Mouse (Mus musculus) bone marrow macrophage, adult 2 months (primary cell): ENCODE data around the gene Mgea5. TPM values are rescaled to one million over a fixed set of nuclear protein-coding genes. Genes with fewer than 3 reads are reported as not detected.

Experiments
- H3K27ac ChIP-seq: 2 replicates; pipeline ENCODE4 v1.5.1; 2012; ENCODE audit warnings: low read depth, low read length; ENCODE audit not compliant: insufficient read depth
- H3K4me1 ChIP-seq: 2 replicates; pipeline ENCODE4 v1.6.1; 2012; ENCODE audit warnings: low read length; ENCODE audit not compliant: control insufficient read depth, insufficient read depth
- H3K4me3 ChIP-seq: 2 replicates; pipeline ENCODE4 v1.5.1; 2012; ENCODE audit warnings: mild to moderate bottlenecking, low read length, moderate library complexity; ENCODE audit not compliant: insufficient read depth
- CTCF ChIP-seq: IDR thresholded peaks from 2 replicates; pipeline ENCODE4 v1.5.1; 2012; ENCODE audit warnings: low read depth, mild to moderate bottlenecking, low read length, moderate library complexity
- POLR2A ChIP-seq: IDR thresholded peaks from 2 replicates; pipeline ENCODE4 v1.6.1; 2012; ENCODE audit warnings: mild to moderate bottlenecking, low read depth, low read length, borderline replicate concordance
- polyA plus RNA-seq: library from polyadenylated mRNA; stranded (reverse); fragments of >200 nt; gene quantifications from 2 replicates; pipeline ENCODE4 v1.2.4, GENCODE M21; 2012; ENCODE audit not compliant: missing spikeins, insufficient read depth, insufficient read length

Gene Mgea5
- polyA plus RNA-seq, 1 experiment, result 84.9 TPM

DNA sequence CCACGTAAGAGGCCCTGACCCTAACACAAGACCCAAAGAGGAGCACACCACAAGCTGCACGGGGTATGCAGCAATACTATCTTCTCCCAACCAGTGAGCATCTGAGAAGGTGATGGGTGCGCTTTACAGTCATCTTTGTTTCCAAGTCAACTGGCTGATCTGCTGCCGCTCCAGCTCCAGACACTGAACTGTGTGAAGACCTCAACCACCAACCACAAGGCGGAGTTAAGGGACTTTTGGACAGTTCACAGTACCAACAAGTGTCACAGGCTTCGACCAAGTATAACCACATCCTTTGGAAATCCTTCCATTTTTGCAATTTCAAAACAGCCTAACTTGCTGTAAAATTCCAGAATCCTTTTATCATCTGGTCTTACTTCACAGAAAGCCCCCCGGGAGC lies 31.8 kb downstream of the Mgea5 start:
- H3K27ac ChIP-seq, result no peak overlapping the region
- no peak for TF ChIP-seq POLR2A
- TF ChIP-seq CTCF, result no peak
- H3K4me3 ChIP-seq, result no peak overlapping the region
- H3K4me1 ChIP-seq, result no peaks in the 10 kb centered on the region

DNA sequence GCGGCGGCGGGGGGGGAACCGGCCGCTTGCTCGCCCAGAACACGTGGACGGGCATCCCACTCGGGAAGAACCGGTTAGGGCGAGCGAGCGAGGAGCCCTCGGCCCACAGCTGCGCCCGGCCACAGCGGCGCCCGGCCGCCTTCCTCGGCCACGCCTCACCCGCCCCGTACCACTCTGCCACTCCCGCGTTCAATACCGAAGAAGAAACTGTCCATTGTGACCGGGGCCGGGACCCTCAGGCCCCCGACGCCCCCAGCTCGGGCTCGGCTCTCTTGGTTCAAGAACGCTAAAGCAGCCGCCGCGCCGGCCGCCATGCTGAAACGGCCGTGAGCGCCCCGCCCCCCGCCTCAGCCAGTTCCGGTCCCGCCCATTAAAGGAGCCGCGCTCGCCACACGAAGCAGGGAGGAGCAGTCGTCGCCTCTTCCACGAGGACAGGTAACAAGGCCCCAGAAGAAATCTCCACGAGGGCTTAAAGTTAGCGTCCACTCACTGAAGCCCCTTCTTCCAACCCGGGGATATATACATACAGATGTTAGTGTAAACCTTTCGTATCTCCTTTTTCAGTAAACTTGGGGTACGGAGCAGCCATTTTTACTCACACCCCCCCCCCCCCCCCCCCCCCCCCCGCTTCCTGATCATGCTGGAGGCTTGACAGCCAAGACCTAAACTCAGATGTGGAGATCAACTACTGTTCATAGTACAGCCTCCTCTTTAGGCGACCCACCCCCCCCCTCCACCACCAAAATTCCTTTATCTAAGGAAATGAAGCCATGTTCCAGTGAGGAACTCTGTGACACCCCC lies 34.2 kb downstream of the Mgea5 start, which contains the start of gene Npm3:
Gene Npm3, minus strand, starts transcription at position 349 of the 801 bp plus-strand sequence.
- H3K27ac ChIP-seq, result no peak within 1 kb of the TSS
- no peaks in the 10 kb centered on the region for H3K4me1 ChIP-seq
- peak within 1 kb of the TSS; percentile 79 for H3K4me3 ChIP-seq
- TF ChIP-seq CTCF (no peak), POLR2A (no peak)

GRCm38 (mm10) chr19:45748691-45749242 lies 34.9 kb downstream of the Mgea5 start:
- no peak overlapping the region for H3K27ac ChIP-seq
- no peaks in the 10 kb centered on the region for H3K4me1 ChIP-seq
- TF ChIP-seq CTCF (no peak), POLR2A (no peak)
- peak overlapping the region; percentile 79 for H3K4me3 ChIP-seq

DNA sequence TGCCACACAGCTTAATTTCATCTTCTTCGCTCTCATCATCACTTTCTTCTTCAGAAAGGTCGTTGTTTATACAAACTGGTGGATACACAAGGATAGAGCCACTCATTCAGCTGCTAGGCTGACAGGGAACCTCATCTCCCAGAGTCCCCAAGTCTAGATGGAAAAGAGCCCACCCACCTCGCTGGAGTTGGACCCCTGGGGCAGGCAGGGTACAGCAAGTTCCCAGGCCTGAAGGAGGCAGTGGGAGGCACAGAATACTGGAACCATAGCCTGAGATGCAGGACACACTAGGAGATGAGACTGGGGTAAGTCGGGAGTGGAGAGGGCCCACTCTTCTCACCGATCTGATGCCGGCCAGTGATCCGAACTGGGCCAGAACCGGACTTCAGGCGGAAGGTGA lies 35.4 kb downstream of the Mgea5 start:
- H3K4me3 ChIP-seq, result peak overlapping the region; percentile 79
- no peaks in the 10 kb centered on the region for H3K4me1 ChIP-seq
- no peak overlapping the region for H3K27ac ChIP-seq
- TF ChIP-seq POLR2A (no peak), CTCF (no peak)

- Histone ChIP-seq H3K27ac (no peak overlapping the region), H3K4me1 (no peaks in the 10 kb centered on the region), H3K4me3 (no peak overlapping the region)
- no peak for TF ChIP-seq POLR2A
- TF ChIP-seq CTCF, result peak; percentile 67
Measured at GRCm38 (mm10) chr19:45747028-45747867, 36.4 kb downstream of the Mgea5 start.

GRCm38 (mm10) chr19:45746153-45747020 lies 37.2 kb downstream of the Mgea5 start:
- Histone ChIP-seq H3K4me3 (no peak overlapping the region), H3K4me1 (no peaks in the 10 kb centered on the region), H3K27ac (no peak overlapping the region)
- TF ChIP-seq CTCF, result peak; percentile 89
- no peak for TF ChIP-seq POLR2A

- Histone ChIP-seq H3K27ac (no peak overlapping the region), H3K4me1 (no peaks in the 10 kb centered on the region), H3K4me3 (no peak overlapping the region)
- no peak for TF ChIP-seq POLR2A
- TF ChIP-seq CTCF, result no peak
Measured at GRCm38 (mm10) chr19:45745344-45746152, 38.1 kb downstream of the Mgea5 start.

GRCm38 (mm10) chr19:45743619-45744018 lies 40.0 kb downstream of the Mgea5 start:
- H3K4me1 ChIP-seq, result no peaks in the 10 kb centered on the region
- no peak overlapping the region for H3K4me3 ChIP-seq
- no peak overlapping the region for H3K27ac ChIP-seq
- TF ChIP-seq CTCF, result no peak
- TF ChIP-seq POLR2A, result no peak
